Mouse (Mus musculus): Measurements from ENCODE around the gene Ube2m. TPM values are rescaled to one million over a fixed set of nuclear protein-coding genes. Genes with fewer than 3 reads are reported as not detected.

Gene Ube2m
- polyA plus RNA-seq, 1 experiment, result not detected

- TF ChIP-seq POLR2A (IDR thresholded peaks at IDR 0.05; ENCODE audit: insufficient read depth, low read depth, low read length) (no peak), CTCF (IDR thresholded peaks at IDR 0.05; ENCODE audit: insufficient read depth, low read depth, low read length) (no peak)
- WGBS, result 27% methylated on average over 4 of the region's 4 CpGs
- Histone ChIP-seq H3K4me1 (ENCODE audit: control insufficient read depth, insufficient read depth, low read length) (peaks cover 13% of the 10 kb centered on the region), H3K27ac (ENCODE audit: insufficient read depth, low read depth, low read length) (no peak overlapping the region), H3K4me3 (ENCODE audit: insufficient read depth, low read depth, low read length) (peak overlapping the region; percentile 88)
Observed at GRCm38 (mm10) chr7:13025511-13026112, 12.5 kb downstream of the Ube2m start.

GRCm38 (mm10) chr7:13024805-13025204 lies 13.3 kb downstream of the Ube2m start:
- peak overlapping the region; percentile 80 for H3K27ac ChIP-seq (ENCODE audit: insufficient read depth, low read depth, low read length)
- under 1% methylated on average over 43 of the region's 44 CpGs for WGBS
- TF ChIP-seq CTCF (IDR thresholded peaks at IDR 0.05; ENCODE audit: insufficient read depth, low read depth, low read length), result 0 out of 2 replicates have a peak, but pooled peaks have one; percentile 14
- TF ChIP-seq POLR2A (IDR thresholded peaks at IDR 0.05; ENCODE audit: insufficient read depth, low read depth, low read length), result no peak; the same call in 1 of the 2 replicates
- H3K4me1 ChIP-seq (ENCODE audit: control insufficient read depth, insufficient read depth, low read length), result peaks cover 13% of the 10 kb centered on the region
- H3K4me3 ChIP-seq (ENCODE audit: insufficient read depth, low read depth, low read length), result peak overlapping the region; percentile 88

- TF ChIP-seq CTCF (IDR thresholded peaks at IDR 0.05; ENCODE audit: insufficient read depth, low read depth, low read length) (no peak), POLR2A (IDR thresholded peaks at IDR 0.05; ENCODE audit: insufficient read depth, low read depth, low read length) (peak; percentile 99)
- Histone ChIP-seq H3K4me3 (ENCODE audit: insufficient read depth, low read depth, low read length) (peak overlapping the region; percentile 88), H3K4me1 (ENCODE audit: control insufficient read depth, insufficient read depth, low read length) (peaks cover 13% of the 10 kb centered on the region), H3K27ac (ENCODE audit: insufficient read depth, low read depth, low read length) (peak overlapping the region; percentile 99)
- under 1% methylated on average over 91 of the region's 95 CpGs for WGBS
Observed at GRCm38 (mm10) chr7:13023928-13024731, 13.9 kb downstream of the Ube2m start.

- WGBS, result 4% methylated on average over 31 of the region's 31 CpGs
- Histone ChIP-seq H3K27ac (ENCODE audit: insufficient read depth, low read depth, low read length) (no peak overlapping the region), H3K4me1 (ENCODE audit: control insufficient read depth, insufficient read depth, low read length) (peaks cover 13% of the 10 kb centered on the region), H3K4me3 (ENCODE audit: insufficient read depth, low read depth, low read length) (peak overlapping the region; percentile 88)
- TF ChIP-seq POLR2A (IDR thresholded peaks at IDR 0.05; ENCODE audit: insufficient read depth, low read depth, low read length) (no peak), CTCF (IDR thresholded peaks at IDR 0.05; ENCODE audit: insufficient read depth, low read depth, low read length) (no peak)
Observed at GRCm38 (mm10) chr7:13022773-13023535, 15.1 kb downstream of the Ube2m start.

GRCm38 (mm10) chr7:13015217-13015616 lies 22.9 kb downstream of the Ube2m start:
- no peak overlapping the region for H3K4me3 ChIP-seq (ENCODE audit: insufficient read depth, low read depth, low read length)
- H3K27ac ChIP-seq (ENCODE audit: insufficient read depth, low read depth, low read length), result no peak overlapping the region
- H3K4me1 ChIP-seq (ENCODE audit: control insufficient read depth, insufficient read depth, low read length), result peaks cover 6% of the 10 kb centered on the region
- TF ChIP-seq CTCF (IDR thresholded peaks at IDR 0.05; ENCODE audit: insufficient read depth, low read depth, low read length) (no peak), POLR2A (IDR thresholded peaks at IDR 0.05; ENCODE audit: insufficient read depth, low read depth, low read length) (no peak)
- WGBS, result 79% methylated on average over 1 of the region's 1 CpGs

- WGBS, result 43% methylated on average over 6 of the region's 6 CpGs
- H3K4me3 ChIP-seq (ENCODE audit: insufficient read depth, low read depth, low read length), result no peak overlapping the region
- H3K4me1 ChIP-seq (ENCODE audit: control insufficient read depth, insufficient read depth, low read length), result peaks cover 7% of the 10 kb centered on the region
- TF ChIP-seq CTCF (IDR thresholded peaks at IDR 0.05; ENCODE audit: insufficient read depth, low read depth, low read length) (no peak), POLR2A (IDR thresholded peaks at IDR 0.05; ENCODE audit: insufficient read depth, low read depth, low read length) (no peak)
- H3K27ac ChIP-seq (ENCODE audit: insufficient read depth, low read depth, low read length), result no peak overlapping the region
Observed at GRCm38 (mm10) chr7:13014275-13014839, 23.7 kb downstream of the Ube2m start.

- no peak for TF ChIP-seq POLR2A (IDR thresholded peaks at IDR 0.05; ENCODE audit: insufficient read depth, low read depth, low read length)
- TF ChIP-seq CTCF (IDR thresholded peaks at IDR 0.05; ENCODE audit: insufficient read depth, low read depth, low read length), result no peak
- WGBS, result 68% methylated on average over 4 of the region's 4 CpGs
- Histone ChIP-seq H3K4me3 (ENCODE audit: insufficient read depth, low read depth, low read length) (no peak overlapping the region), H3K4me1 (ENCODE audit: control insufficient read depth, insufficient read depth, low read length) (peaks cover 7% of the 10 kb centered on the region), H3K27ac (ENCODE audit: insufficient read depth, low read depth, low read length) (no peak overlapping the region)
Observed at GRCm38 (mm10) chr7:13013671-13014070, 24.4 kb downstream of the Ube2m start.

- TF ChIP-seq POLR2A (IDR thresholded peaks at IDR 0.05; ENCODE audit: insufficient read depth, low read depth, low read length), result no peak
- TF ChIP-seq CTCF (IDR thresholded peaks at IDR 0.05; ENCODE audit: insufficient read depth, low read depth, low read length), result no peak
- 6% methylated on average over 26 of the region's 26 CpGs for WGBS
- peaks cover 16% of the 10 kb centered on the region for H3K4me1 ChIP-seq (ENCODE audit: control insufficient read depth, insufficient read depth, low read length)
Observed at GRCm38 (mm10) chr7:13010005-13010908, 27.8 kb downstream of the Ube2m start, which contains the start of gene Zbtb45. Zbtb45 (minus strand) TSS chr7:13010034.

More at GRCm38 (mm10) chr7:13010005-13010908, 27.8 kb downstream of the Ube2m start, which contains the start of gene Zbtb45:
- H3K27ac ChIP-seq (ENCODE audit: insufficient read depth, low read depth, low read length), result peak within 1 kb of the TSS; percentile 93
- peak within 1 kb of the TSS; percentile 80 for H3K4me3 ChIP-seq (ENCODE audit: insufficient read depth, low read depth, low read length)

Data from olfactory bulb, adult 2 months (tissue).